Mouse (Mus musculus): ENCODE measurements around the gene Sfswap.
A peak's percentile ranks its signal among the peaks of the same experiment; 100 is the strongest.

Sfswap gene

GRCm38 (mm10) chr5:129529571-129529970 is 28.6 kb downstream of the Sfswap start:
- DNase-seq (ENCODE audit: low read depth): no peak

- no peak for DNase-seq (ENCODE audit: low read depth)
Observed at GRCm38 (mm10) chr5:129533731-129534130, 32.7 kb downstream of the Sfswap start.

- DNase-seq (ENCODE audit: low read depth): no peak
Observed at GRCm38 (mm10) chr5:129534500-129534899, 33.5 kb downstream of the Sfswap start.

GRCm38 (mm10) chr5:129535021-129535420 is 34.0 kb downstream of the Sfswap start:
- no peak for DNase-seq (ENCODE audit: low read depth)

- DNase-seq (ENCODE audit: low read depth): no peak
Observed at GRCm38 (mm10) chr5:129535431-129535830, 34.4 kb downstream of the Sfswap start.

- DNase-seq (ENCODE audit: low read depth): no peak
Observed at GRCm38 (mm10) chr5:129538826-129539225, 37.8 kb downstream of the Sfswap start.

- DNase-seq (ENCODE audit: low read depth): no peak
Observed at GRCm38 (mm10) chr5:129542236-129542635, 41.2 kb downstream of the Sfswap start.

GRCm38 (mm10) chr5:129545787-129546186 is 44.8 kb downstream of the Sfswap start:
- DNase-seq (ENCODE audit: low read depth): no peak

- no peak for DNase-seq (ENCODE audit: low read depth)
Observed at GRCm38 (mm10) chr5:129549716-129550115, 48.7 kb downstream of the Sfswap start.

- DNase-seq (ENCODE audit: low read depth): no peak
Observed at GRCm38 (mm10) chr5:129550790-129551189, 49.8 kb downstream of the Sfswap start.

GRCm38 (mm10) chr5:129551991-129552390 is 51.0 kb downstream of the Sfswap start:
- DNase-seq (ENCODE audit: low read depth): no peak

- DNase-seq (ENCODE audit: low read depth): no peak
Observed at GRCm38 (mm10) chr5:129553642-129554041, 52.6 kb downstream of the Sfswap start.

- DNase-seq (ENCODE audit: low read depth): no peak
Observed at GRCm38 (mm10) chr5:129558591-129558990, 57.6 kb downstream of the Sfswap start.

GRCm38 (mm10) chr5:129559283-129559682 is 58.3 kb downstream of the Sfswap start:
- DNase-seq (ENCODE audit: low read depth): no peak

- no peak for DNase-seq (ENCODE audit: low read depth)
Observed at GRCm38 (mm10) chr5:129562342-129562741, 61.3 kb downstream of the Sfswap start.

GRCm38 (mm10) chr5:129568596-129568995 is 67.6 kb downstream of the Sfswap start:
- DNase-seq (ENCODE audit: low read depth): no peak

- no peak for DNase-seq (ENCODE audit: low read depth)
Observed at GRCm38 (mm10) chr5:129578201-129578600, 77.2 kb downstream of the Sfswap start.

- DNase-seq (ENCODE audit: low read depth): no peak
Observed at GRCm38 (mm10) chr5:129580046-129580445, 79.0 kb downstream of the Sfswap start.

- no peak for DNase-seq (ENCODE audit: low read depth)
Observed at GRCm38 (mm10) chr5:129580572-129580971, 79.6 kb downstream of the Sfswap start.

GRCm38 (mm10) chr5:129581015-129581414 is 80.0 kb downstream of the Sfswap start:
- no peak for DNase-seq (ENCODE audit: low read depth)

GRCm38 (mm10) chr5:129583331-129583730 is 82.3 kb downstream of the Sfswap start:
- DNase-seq (ENCODE audit: low read depth): no peak

- peak; percentile 76 for DNase-seq (ENCODE audit: low read depth)
Observed at GRCm38 (mm10) chr5:129583761-129584582, 83.0 kb downstream of the Sfswap start, which contains the start of gene Mmp17. TSS of gene Mmp17 (plus strand) at chr5:129584169.

GRCm38 (mm10) chr5:129584583-129585541 is 83.8 kb downstream of the Sfswap start:
- no peak for DNase-seq (ENCODE audit: low read depth)

Data from c-Kit-positive CD71-positive TER-119-negative erythroid progenitor cells, embryonic 14.5 days (primary cell).